Mouse (Mus musculus): ENCODE data around the gene Tmem167. TPM values are rescaled to one million over a fixed set of nuclear protein-coding genes. Genes with fewer than 3 reads are reported as not detected.

Gene Tmem167
- polyA plus RNA-seq, 1 experiment from 2014 or later, result 36.9 TPM

DNA sequence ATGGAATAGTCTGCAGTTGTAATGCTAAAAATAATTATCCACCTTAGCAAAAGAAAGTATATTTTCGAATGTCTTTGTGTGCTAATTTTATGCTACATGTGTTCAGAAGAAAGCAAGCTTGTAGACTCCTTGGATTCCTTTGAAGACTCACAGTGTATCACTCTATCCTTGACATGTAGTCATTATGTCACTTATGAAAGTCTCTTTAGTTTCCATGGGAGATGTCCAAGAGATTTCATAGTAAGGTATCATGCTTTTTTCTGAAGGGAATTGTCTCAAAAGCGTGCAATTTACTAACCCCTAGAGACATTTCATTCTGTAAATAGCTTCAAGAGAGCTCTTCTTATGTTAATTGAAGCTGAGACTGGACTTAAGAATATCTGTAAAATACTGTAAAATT, 97.8 kb downstream of the Tmem167 start:
- Histone ChIP-seq H3K4me3 (no peak overlapping the region), H3K9me3 (no peaks in the 10 kb centered on the region), H3K36me3 (no peaks in the 10 kb centered on the region), H3K27me3 (replicated peaks) (no peaks in the 10 kb centered on the region), H3K4me1 (peaks cover 4% of the 10 kb centered on the region; the same call in 1 of the 2 replicates), H3K27ac (replicated peaks) (no peak overlapping the region), H3K4me2 (no peak overlapping the region), H3K9ac (no peak overlapping the region)
- no peak for ATAC-seq (ENCODE audit: extremely low read depth, insufficient number of reproducible peaks, low FRiP score, low TSS enrichment)
- 73% methylated on average over 2 of the region's 2 CpGs for WGBS

DNA sequence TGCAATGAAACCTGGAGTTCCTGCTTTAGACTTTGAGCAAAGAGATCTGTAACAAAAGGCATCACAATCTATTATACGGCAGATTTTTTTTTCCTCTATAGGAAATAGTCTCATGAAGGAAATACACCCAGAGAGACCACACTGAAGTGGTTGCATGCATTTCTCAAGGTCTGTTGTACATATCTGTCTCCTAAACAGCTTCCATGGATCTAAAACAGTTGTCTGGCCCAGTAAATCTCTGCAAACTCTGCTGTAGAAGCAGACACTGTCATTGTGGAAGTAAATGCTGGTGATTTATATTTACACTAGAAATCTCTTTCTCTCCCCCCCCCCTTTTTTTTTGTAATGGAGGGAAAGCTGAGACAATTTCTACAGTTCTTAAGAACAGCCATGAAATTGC, 99.1 kb downstream of the Tmem167 start:
- ATAC-seq (ENCODE audit: extremely low read depth, insufficient number of reproducible peaks, low FRiP score, low TSS enrichment), result no peak
- no peaks in the 10 kb centered on the region for H3K36me3 ChIP-seq
- H3K4me2 ChIP-seq, result no peak overlapping the region
- H3K27me3 ChIP-seq (replicated peaks), result no peaks in the 10 kb centered on the region
- H3K9me3 ChIP-seq, result no peaks in the 10 kb centered on the region
- peaks cover 4% of the 10 kb centered on the region; the same call in 1 of the 2 replicates for H3K4me1 ChIP-seq
- WGBS, result 63% methylated on average over 1 of the region's 1 CpGs
- no peak overlapping the region for H3K9ac ChIP-seq
- no peak overlapping the region for H3K27ac ChIP-seq (replicated peaks)
- no peak overlapping the region for H3K4me3 ChIP-seq

DNA sequence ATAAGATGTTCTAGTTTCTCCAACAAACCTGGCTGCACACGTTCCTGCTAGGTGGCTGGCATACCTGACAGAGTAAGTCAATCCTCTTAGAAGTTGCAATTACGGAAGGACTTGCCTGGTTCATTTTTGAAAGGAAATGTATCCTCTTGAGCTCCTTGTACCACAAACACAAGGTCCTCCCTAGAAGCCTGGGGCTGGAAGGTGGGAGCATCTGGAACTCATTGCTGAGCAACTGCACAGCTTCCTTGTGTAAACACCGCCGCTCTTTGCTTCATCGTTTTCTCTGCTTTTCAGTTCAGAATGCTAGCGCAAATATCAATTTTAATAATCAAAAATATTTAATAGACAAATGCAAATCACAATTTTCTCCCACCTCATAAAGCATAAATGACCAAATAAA, 102.9 kb downstream of the Tmem167 start:
- H3K4me2 ChIP-seq, result no peak overlapping the region
- ATAC-seq (ENCODE audit: extremely low read depth, insufficient number of reproducible peaks, low FRiP score, low TSS enrichment), result no peak
- no peaks in the 10 kb centered on the region for H3K9me3 ChIP-seq
- H3K27ac ChIP-seq (replicated peaks), result no peak overlapping the region
- 56% methylated on average over 6 of the region's 6 CpGs for WGBS
- peaks cover 4% of the 10 kb centered on the region; the same call in 1 of the 2 replicates for H3K4me1 ChIP-seq
- H3K9ac ChIP-seq, result no peak overlapping the region
- H3K36me3 ChIP-seq, result no peaks in the 10 kb centered on the region
- H3K27me3 ChIP-seq (replicated peaks), result no peaks in the 10 kb centered on the region
- no peak overlapping the region for H3K4me3 ChIP-seq

Other genes with a start within 250 kb of the Tmem167 start
- gene Xrcc4, start 485 bp downstream of the Tmem167 start, polyA plus RNA-seq (2015; fragmentation: Nextera tagmentation; extraction: Ambion mirVana), result 15.4 and 18.7 TPM in 2 replicates